Mouse (Mus musculus) urinary bladder, adult 2 months (tissue): ENCODE data around the gene Ipo13. TPM values are rescaled to one million over a fixed set of nuclear protein-coding genes. Genes with fewer than 3 reads are reported as not detected.

Experiments
- polyA plus RNA-seq: library from polyadenylated mRNA; depleted of rRNA; stranded (reverse); fragments of >200 nt; gene quantifications from 2 replicates; pipeline ENCODE4 v1.2.3, GENCODE M21; 2012; rRNA removed

Gene Ipo13
- polyA plus RNA-seq, 1 experiment: 40.0 TPM

Other genes starting within 250 kb of the Ipo13 start
- 33.0 and 33.9 TPM in 2 replicates for gene Dmap1, start 232.7 kb downstream of the Ipo13 start, polyA plus RNA-seq
- gene Gm12845, start 190.6 kb downstream of the Ipo13 start, polyA plus RNA-seq: not detected in 2 replicates
- not detected in 2 replicates for gene Klf17, start 149.4 kb downstream of the Ipo13 start, polyA plus RNA-seq
- 51.2 and 58.0 TPM in 2 replicates for gene Slc6a9, start 80.5 kb downstream of the Ipo13 start, polyA plus RNA-seq
- 0.90 and 1.7 TPM in 2 replicates for gene Ccdc24, start 42.4 kb downstream of the Ipo13 start, polyA plus RNA-seq
- gene B4galt2, start 31.5 kb downstream of the Ipo13 start, polyA plus RNA-seq: 18.4 and 23.8 TPM in 2 replicates
- 245 and 352 TPM in 2 replicates for gene Atp6v0b, start 27.7 kb downstream of the Ipo13 start, polyA plus RNA-seq
- 9.6 and 14.0 TPM in 2 replicates for gene Dph2, start 23.0 kb downstream of the Ipo13 start, polyA plus RNA-seq
- gene Artn, start 14.8 kb upstream of the Ipo13 start, polyA plus RNA-seq: 7.2 and 7.8 TPM in 2 replicates
- 22.8 and 27.2 TPM in 2 replicates for gene St3gal3, start 219.9 kb upstream of the Ipo13 start, polyA plus RNA-seq